Comparison of ENCODE assay signal across 8 mouse cellular contexts in the genomic region with DNA sequence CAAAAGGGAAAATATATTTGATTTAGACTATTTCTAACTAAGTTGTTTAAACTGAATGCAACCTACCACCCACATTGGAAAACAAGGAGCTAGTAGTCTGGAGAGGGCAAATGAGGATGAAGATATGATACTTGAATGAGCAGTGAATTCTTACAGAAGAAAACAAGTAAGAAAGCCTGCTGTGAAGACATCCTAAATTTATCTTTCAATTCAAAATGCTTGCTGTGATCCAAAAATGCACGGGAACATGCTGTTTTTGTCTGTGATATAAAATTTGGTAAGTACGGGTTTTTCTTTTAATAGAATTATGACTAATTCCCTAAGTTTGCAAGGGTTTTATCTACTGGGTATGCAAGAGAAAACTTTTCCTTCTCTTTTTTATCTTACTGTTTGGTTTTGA.
"Had no signal": no experiment of that assay in that cellular context is flagged by ENCODE, and none has a peak within 500 bp of the region (broad histone marks: within the 10 kb centered on the region; RNA-seq: fewer than 3 reads in every experiment).

No protein-coding gene starts in this region.

- DNase-seq: kidney, adult 11 months; kidney, adult 9 months; kidney, postnatal 36 days; lung, adult 18-20 months; lung, postnatal 4 days; right cerebral cortex, postnatal 14 days; thymus, adult 18-20 months; thymus, postnatal 14 days had no signal
